Mouse (Mus musculus) kidney, adult 9 months (tissue): ENCODE results near the gene Tollip.
A peak's percentile ranks its signal among the peaks of the same experiment; 100 is the strongest.

Experiments
- DNase-seq: peaks from one replicate; pipeline ENCODE4 v3.0.0; 2022

Gene Tollip

GRCm38 (mm10) chr7:141918407-141918806, at the start of gene Tollip:
Gene Tollip, minus strand, starts transcription at chr7:141918507.
- DNase-seq: no peak

GRCm38 (mm10) chr7:141966281-141966680, 48.0 kb upstream of the Tollip start:
- DNase-seq: no peak

- DNase-seq: no peak
These were observed 44.2 kb upstream of the Tollip start for GRCm38 (mm10) chr7:141962521-141962920.

GRCm38 (mm10) chr7:141961491-141961890, 43.2 kb upstream of the Tollip start:
- DNase-seq: no peak

DNA sequence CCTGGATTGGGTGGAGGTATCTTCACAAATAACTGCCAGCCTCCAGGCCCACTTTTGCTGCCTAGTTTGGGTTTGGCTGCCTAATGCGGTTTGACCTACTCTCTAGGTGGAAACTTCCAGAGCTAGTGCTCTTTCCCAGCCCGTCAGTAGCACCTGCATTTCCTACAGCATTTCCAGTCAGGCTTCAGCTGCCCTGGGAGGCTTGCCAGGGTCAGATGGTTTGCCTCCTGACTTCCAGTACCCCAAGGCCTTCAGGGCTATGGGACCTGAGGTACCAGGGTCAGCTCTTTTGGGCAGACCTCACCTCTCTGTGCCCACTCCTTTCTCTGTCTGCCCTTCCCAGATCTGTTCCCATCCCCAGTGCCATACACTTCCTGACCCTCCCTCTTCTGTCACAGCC, 42.6 kb upstream of the Tollip start:
- DNase-seq: no peak

- no peak for DNase-seq
These were observed 40.8 kb upstream of the Tollip start for GRCm38 (mm10) chr7:141959133-141959532.

DNA sequence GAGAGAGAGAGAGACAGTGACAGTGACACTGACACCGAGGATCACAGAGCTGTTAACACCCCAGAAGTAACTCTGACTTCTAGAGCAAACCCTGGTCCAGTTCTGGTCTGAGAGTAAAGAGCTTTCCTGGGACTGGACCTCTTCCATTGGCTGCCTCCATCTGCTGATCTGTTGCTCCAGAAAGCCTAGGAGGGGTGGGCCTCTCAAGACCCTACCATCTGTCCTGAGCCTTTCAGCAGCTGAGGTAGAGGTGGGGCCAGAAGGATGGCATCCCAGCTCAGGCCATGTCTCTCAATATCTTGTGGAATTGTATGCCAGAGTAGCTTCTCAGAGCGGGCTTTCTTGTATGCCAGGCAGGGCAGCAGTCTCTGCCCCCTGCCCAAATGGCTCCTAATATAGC, 39.9 kb upstream of the Tollip start:
- no peak for DNase-seq

- no peak for DNase-seq
These were observed 39.3 kb upstream of the Tollip start for GRCm38 (mm10) chr7:141957524-141958051.

DNA sequence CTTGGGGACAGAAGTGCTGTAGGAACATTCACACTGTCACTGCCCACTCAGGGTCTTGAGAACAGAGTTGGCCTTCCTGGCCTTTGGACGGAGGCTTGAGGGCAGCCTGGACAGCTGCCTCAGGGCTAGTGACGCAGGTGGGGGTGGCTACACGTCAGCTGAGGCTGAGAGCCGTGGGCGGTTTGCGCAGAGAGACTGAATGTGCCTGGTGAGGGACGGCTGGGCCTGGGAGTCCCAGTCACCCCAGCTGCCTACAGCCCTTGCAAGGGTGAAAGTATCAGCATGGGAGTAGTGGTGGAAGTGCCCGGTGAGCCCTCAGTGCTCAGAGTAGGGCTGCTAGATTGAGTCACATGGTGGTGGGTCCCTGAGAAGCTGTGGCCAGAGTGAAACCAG, 37.9 kb upstream of the Tollip start:
- DNase-seq: no peak

GRCm38 (mm10) chr7:141955565-141956173, 37.4 kb upstream of the Tollip start:
- DNase-seq: no peak

DNA sequence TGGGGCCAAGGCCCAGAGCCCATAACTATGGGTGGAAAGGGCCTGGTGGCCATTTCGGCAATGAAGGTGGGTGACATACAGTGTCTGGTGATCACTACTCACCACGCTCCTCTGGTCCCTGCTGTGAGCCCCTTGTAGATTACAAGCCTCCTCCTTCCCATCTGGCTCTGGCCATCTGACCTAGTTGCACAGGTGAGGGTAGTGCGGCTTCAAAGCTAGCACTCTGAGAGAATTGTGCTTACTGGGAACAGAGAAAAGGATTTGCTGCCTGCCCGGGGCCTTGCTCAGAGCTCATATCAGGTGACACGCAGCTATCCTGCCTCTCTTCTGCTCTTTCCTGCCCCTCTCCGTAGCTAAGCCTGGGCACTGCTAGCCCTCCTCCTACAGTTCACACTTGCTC, 35.3 kb upstream of the Tollip start:
- no peak for DNase-seq

GRCm38 (mm10) chr7:141952920-141953319, 34.6 kb upstream of the Tollip start:
- DNase-seq: no peak

- no peak for DNase-seq
These were observed 33.5 kb upstream of the Tollip start for GRCm38 (mm10) chr7:141951821-141952220.

GRCm38 (mm10) chr7:141950104-141951013, 32.1 kb upstream of the Tollip start:
- no peak for DNase-seq

GRCm38 (mm10) chr7:141949799-141950103, 31.4 kb upstream of the Tollip start:
- no peak for DNase-seq

DNA sequence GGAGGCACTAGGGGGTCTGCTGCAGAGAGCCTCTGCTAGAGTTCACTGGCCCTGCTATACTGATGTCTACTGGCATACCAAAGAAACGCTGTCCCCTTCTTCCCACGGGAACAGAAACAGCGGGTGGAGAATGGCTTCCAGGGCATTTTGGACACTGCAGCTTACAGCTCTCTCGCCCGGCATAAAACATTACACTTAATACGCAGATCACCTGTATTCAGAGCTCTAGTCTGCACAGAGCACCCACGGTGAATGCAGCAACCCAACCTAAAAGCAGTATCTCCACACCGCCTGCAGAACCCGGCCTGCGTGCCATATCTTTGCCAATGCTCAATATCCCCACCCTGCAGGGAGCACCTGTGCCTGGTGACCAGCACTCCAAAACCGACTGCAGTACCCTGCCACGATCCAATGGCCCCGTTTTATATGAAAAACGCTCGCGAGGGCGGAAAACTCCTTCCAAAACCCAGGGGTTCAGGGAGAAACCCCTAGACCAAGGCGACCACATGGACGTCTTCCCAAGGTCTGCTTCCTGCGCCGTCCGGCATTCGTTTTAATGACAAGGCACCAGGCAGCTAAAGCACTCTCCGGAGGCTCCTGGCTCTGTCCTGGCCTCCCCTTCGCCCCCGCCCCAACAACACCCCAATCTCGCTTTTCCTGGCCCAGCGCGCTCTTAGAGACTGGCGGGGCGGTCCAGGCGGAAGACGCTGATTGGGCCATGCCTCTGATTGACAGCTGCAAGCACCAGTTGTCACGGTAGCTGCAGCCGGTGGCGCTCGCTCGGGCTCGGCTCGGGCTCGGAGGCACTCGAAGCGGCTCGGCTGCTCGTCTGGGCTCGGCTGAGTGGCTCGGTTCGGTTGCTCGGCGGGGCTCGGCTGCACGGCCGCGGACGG, 30.8 kb upstream of the Tollip start, which contains the start of gene Brsk2:
Brsk2 (plus strand) TSS at position 846 of the 893 bp plus-strand sequence.
- peak; percentile 94 for DNase-seq

GRCm38 (mm10) chr7:141948045-141948444, 29.7 kb upstream of the Tollip start:
- DNase-seq: no peak

DNA sequence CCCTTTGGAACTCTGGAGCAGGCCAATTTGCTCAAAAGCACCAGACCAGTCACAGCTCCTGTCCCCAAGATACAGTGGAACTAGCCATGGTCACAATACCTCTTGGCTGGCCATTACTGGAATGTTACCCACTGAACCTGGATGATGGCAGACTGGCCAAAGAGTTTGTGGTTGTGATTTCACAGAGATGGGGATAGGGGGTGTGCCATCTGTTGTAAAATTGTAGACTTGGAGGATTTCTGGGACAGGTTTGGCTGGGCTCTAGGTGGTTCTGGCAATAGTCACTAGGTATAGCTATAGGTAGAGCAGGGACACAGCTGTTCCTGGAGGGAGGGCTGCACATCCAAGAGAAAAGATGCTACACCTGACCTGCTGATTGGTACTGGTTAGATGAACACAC, 29.2 kb upstream of the Tollip start:
- DNase-seq: no peak

DNA sequence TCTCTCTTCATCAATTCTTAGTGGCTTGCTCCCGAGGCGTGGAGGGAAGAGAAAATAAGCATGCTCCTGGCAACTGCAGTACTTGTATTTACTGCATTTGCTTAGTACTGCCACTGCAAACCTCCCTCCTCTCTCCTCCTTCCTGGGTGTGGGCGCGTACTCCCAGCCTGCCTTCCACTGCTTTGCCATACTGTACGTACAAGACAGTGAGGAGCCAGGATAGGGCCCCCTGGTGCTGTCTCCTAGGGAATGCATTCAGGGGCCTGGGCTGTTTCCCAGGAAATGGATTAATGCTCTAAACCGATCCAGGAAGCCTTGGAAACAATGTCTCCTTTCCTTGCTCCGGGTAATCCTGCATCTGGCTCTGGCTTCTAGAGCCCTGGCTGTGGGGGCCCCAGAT, 27.6 kb upstream of the Tollip start:
- no peak for DNase-seq

- no peak for DNase-seq
These were observed 25.1 kb upstream of the Tollip start for GRCm38 (mm10) chr7:141943444-141943843.

DNA sequence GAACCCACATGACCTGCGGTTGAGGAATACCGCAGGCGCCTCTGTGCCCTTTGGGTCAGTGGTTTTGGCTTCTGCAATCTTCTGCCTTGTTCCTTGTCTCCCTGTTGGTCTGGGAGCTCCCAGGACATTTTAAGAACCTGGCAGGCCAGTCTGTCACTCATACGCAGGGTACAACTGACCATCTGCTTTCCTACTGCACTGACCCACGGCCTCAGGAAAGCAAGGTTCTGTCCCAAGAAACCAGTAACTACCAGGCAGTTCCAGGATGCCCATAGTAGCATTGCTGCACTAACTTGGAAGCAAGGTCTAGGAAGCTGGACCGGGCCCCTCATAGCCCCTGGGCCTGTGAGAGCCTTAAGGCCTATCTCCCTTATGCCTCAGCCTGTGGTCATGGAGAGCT, 16.6 kb upstream of the Tollip start:
- DNase-seq: no peak

DNA sequence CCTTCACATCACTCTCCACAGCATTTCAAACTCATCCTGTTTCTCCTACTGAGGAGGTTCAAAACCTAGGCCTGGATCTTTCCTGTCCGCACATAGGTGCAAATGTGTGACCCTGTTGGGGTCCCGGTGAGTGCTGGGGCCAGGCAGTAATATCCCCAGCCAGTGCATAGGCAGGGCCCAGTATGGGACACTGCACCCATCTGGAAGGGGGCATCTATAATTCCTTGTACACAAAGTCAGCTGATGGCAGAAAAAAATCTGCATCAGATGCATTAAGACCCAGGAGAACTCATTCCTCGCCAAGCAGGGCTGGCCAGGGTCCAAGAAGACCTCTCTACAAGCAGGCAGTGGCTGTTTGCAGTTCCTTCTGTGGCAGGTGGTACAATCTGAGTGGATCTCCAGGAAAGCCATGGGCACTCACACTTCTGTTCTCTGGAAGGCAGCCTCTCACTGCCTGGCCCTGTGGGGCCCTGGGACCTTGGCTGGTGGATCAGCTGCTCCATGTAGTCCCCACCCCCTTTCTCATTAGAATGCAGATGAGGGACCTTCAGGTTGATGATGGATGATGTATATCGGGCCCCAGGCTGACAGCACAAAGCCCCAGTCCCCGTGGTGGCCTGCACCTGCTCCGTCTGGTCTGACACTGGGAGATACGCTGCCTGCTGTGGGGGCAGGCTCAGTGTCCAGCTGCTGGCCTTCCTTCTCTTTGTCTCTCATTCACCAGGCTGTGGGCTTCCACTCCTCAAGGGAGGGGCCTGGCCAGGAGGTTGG, 16.0 kb upstream of the Tollip start:
- no peak for DNase-seq
